Mouse (Mus musculus): Measurements from ENCODE around the gene Chd5.

DNA sequence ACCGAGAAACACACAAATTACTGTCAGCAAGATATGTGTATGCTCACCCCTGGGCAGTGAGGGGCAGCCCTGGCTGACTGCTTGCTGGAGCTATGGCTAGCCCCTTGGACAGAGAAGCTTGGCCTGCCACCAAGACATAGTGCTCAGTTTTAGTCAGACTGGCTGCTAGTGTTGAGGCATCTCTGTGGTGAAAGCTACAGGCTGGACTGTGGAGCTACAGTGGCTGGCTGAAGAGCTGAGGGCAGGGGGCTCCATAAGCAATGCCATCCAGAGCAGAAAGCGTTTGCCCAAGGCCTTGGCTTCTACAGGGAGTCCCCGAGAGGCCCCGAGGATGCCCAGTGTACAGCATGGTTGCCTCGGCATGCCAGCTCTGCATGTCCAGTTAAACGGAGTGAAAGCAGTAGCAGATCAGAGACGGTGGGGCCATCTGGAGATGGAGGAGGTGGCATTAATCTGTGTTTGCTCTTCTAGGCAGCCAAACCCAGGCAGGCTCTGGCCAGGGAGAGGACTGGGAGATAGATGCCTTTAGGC is 67.3 kb downstream of the Chd5 start:
- TF ChIP-seq POLR2A (IDR thresholded peaks at IDR 0.05; ENCODE audit: low read depth, low read length) (no peak), CTCF (IDR thresholded peaks at IDR 0.05; ENCODE audit: extremely low read depth, insufficient read length, insufficient replicate concordance, low read depth, low read length) (no peak)

All from small intestine, adult 2 months (tissue).